Mouse (Mus musculus) lung, postnatal 4 days (tissue): ENCODE measurements at regions not wholly inside any gene's neighbourhood (a gene's known extent, or its start where the extent isn't known, plus 50 kb on each side); places are given as distances from the start of the nearest gene placed in this dataset.

Source experiments
- DNase-seq, 2 experiments: peaks; one replicate each; pipeline ENCODE4 v3.0.0; 2021

DNA sequence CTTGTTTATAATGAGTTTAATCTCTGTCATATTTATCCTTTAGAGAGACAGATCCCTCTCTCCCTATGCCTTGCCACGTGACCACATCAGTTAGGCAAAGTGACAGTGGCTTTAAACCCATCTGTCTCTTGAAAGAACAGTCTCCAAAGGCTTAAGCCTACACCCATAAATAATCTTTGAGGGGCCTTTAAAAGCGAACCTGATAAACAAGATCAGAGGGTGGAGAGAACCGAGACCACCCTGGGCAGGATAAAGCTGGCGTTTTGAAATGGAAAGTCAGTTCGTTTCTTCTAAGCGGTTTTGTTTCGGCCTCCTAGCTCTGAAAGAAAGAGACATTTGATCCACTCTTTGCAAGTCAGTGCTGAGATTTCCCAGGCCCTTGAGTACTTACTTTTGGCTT, 149.5 kb downstream of the Ackr3 start:
- no peak for DNase-seq

- no peak for DNase-seq
These were observed 152.8 kb downstream of the Ackr3 start for GRCm38 (mm10) chr1:90356567-90356966.

DNA sequence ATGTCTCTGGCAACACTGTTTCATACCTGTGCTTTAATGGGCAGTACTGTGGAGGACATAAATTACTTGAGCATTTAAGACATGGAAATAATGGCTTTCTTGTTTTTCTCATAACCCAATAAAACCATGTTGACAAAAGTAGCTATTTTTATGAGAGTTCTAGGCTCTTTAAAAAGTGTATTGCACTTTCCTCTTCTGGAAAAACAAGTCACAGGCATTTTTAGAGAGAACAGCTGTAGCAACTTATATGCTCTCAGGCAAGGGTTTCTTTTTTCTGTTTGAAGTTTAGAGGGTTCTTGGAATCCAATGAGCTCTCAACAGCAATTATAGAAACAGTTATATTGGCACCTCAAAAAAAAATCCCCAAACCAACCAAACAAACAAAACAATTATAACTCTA, 153.6 kb downstream of the Ackr3 start:
- no peak for DNase-seq

GRCm38 (mm10) chr1:90358971-90359370, 155.2 kb downstream of the Ackr3 start:
- DNase-seq = no peak

- DNase-seq = no peak
These were observed 156.3 kb downstream of the Ackr3 start for GRCm38 (mm10) chr1:90360065-90360464.

DNA sequence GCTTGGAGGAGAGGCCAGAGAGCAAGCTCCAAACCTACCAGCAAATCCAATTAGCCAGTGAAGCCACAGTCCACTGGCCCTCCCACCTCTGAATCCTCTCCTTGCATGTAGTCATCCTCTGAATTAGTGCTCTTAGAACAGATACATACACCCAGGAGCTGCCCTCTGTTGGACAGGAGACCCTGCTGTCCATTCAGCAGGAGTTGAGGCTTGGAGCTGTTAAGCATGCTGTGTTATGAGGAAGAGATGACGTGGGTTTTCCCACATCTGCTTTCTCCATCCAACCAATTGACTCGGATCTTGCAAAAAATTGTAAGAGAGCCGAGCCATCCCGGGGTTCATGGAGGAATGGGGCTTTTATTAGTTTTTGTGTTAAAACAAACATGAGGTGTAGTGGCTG, 160.7 kb downstream of the Ackr3 start:
- DNase-seq = no peak

DNA sequence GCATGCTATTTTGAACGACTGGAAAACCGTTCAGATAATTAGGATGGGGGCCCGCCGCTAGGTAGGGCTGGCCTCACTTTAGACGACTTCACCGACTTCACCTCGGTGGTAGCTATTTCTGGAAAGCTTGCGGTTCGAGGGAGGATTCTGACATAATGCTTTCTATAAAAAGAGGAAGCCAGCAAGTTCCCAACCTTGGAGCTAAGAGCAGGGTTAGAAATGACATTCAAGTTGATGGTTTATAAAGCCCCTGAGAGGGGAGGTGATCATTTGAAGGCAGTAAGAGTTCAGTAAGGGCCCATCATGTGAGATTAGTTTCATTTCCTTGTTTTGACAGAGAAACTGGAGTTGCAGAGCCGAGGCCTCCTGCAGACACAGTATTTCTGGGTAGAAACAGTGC, 164.8 kb downstream of the Ackr3 start:
- no peak for DNase-seq

GRCm38 (mm10) chr1:90369287-90369686, 165.5 kb downstream of the Ackr3 start:
- peak; percentile 40 to 42 for DNase-seq

DNA sequence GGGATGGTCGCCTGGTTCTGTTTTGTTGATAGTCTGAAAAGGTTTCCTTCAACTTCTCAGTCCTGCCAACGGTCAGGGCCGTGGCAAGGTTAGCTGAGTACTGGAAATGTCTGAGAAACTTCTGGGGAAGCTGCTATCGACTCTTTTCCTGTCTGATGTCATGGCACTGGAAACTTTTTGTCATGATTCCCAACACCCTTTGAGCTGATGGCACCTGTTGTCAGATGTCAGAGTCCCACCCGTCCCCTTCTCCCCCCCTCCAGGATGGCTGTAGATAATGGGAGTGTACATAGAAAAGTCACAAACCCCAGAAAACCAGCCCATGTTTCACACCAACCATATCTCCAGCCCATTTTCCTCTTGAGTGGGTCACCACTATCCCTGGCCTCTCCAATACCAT, 167.0 kb downstream of the Ackr3 start:
- no peak for DNase-seq

- DNase-seq = no peak
These were observed 169.2 kb downstream of the Ackr3 start for GRCm38 (mm10) chr1:90373001-90373400.

- DNase-seq = no peak
These were observed 170.7 kb downstream of the Ackr3 start for GRCm38 (mm10) chr1:90374517-90374916.

DNA sequence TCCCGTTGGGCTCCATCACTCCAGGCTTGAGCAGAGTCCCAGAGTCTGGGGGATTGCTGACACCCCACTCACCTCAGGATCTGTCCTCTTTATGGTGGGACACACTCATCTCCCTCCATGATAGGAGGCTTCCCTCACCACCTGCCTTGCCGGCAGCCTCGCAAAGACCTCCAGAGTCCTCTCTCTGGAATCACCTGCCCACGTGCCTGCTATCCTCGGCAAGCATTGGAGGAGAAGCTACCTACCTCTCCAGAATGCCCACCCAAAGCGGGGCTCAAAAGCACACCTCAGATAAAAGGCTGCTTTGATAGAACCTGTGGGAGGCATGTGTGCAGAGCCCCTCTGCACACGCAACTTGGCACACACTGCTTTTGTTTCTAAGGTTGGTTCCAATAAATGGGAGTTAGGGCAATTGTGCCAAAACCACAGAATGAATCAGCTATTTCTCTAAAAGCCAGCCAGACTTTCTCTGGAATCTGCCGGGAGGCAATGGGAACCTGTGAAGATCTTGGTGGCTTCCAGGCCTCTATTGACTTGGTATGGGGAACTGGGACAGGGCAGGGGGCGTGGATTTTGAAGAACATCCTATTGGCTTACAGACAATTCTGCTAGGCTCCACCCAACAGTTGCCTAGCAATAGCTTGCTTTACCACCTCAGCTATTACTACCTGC, 176.4 kb downstream of the Ackr3 start:
- no peak for DNase-seq

GRCm38 (mm10) chr1:90382941-90383470, 179.2 kb downstream of the Ackr3 start:
- DNase-seq = no peak

DNA sequence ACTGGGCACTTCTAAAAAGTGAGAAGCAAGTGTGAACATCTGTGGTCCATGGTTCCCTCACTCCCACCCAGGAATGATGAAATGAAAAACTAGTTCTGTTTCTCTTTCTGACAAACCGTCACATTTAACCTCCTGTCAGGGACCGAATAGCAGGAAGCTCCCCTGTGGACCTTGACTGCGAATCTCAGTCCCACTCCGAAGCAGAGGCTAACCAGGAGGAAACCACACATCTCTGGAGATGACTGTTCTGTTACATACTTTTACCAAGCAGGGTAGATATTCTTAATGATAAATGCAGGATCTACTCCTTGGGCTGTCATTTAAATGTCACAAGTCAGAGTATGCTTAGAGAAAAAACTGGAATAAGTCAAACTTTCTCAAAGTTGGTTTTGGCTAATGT, 181.2 kb downstream of the Ackr3 start:
- no peak for DNase-seq

DNA sequence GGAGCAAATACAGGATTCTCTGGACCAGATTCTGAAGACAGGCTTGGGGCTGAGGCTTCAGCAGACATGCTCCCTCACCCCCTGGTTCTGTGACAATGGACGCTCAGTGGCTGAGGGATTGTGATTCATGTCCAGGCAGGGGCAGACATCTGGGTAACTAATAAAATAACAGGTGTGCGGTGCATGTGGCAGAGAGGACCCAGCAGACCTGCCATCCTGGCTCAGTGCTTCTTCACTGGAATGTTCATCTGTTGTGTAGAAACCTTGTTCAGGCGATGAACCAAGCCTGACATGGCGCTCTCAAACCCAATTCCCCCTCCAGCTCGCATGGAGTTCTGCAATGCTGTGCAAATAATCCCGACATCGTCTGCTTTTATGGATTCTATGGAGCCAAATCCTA, 183.0 kb downstream of the Ackr3 start:
- DNase-seq = no peak

- DNase-seq = no peak
These were observed 186.6 kb downstream of the Ackr3 start for GRCm38 (mm10) chr1:90390422-90390821.

GRCm38 (mm10) chr1:90393861-90394260, 190.1 kb downstream of the Ackr3 start:
- DNase-seq = no peak

DNA sequence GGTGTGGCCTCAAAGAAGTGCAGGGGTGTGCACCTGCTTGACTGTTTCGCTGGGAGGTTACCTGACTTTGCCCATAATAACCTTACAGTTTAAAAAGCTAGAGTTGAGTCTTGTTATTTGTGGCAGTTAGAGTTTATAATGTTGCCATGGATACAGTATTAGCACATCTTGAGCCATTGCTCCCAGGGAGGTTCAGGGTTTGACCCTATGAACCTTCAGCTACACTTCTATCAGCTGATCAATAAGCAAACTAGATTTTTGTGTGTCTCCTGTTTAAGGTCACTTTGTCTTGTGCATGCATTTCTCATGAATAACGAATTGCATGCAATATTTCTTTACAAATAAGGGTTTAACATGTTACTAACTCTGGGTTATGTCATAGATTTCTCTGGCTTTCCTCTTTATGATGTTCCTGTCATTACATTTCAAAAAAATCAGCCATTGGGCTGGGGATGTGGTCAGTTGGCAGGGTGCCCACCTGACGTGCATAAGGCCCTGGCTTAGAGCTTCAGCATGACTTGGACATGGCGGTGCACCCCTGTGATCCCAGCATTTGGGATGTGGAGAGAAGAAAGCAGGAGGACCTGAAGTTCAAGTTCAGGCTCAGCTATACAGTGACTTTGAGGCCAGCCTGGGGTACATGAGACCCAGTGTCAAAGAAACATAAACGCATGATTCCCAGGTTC, 191.7 kb downstream of the Ackr3 start:
- no peak for DNase-seq

GRCm38 (mm10) chr1:90396660-90397059, 192.9 kb downstream of the Ackr3 start:
- DNase-seq = no peak

GRCm38 (mm10) chr1:90397355-90397754, 193.6 kb downstream of the Ackr3 start:
- DNase-seq = no peak

DNA sequence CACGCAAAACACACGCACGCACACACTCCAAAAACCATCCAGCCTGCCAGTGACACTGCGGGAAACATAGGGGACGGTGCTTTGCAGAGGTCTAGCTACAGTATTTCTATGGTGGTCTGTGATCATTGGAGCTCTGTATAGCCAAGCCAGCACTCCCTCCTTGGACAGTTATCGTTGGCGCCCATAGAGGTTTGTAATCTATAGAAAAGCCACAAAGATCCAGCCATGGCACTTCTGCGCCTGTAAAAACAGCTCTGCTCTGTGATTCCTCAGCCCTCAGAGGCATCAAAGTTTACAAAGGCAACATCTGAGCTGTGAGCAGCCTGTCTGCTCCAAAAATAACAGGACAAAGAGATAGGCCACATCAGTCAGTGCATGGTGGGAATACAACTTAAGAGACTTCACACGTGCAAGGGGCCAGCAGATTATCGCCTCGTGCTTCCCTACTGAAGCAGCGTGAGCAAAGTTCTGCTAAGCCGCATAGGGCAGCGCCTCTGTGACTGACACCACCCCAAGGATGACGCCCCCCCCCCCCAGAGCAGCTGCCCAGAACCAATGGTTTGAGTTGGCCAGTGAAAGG, 194.7 kb downstream of the Ackr3 start:
- DNase-seq = no peak

DNA sequence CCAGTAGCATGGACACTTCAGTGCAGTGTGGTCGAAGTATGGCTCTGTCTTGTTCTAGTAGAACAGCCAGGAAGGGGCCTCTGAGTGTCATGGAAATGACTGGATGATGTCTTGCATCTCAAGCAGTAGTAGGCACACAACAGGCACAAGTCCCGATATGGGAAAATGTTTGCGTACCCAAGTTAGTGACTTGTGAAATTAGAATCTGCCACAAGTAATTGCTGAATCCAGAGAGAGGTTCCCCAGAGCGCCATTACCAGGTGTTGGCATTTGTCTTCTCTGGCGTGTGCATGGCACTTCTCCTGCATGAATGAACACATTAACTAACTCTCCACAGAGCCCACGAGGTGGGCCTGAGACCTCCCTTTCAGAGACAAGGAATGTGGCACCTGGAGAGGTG, 199.3 kb downstream of the Ackr3 start:
- no peak for DNase-seq

GRCm38 (mm10) chr1:90404717-90405487, 197.9 kb upstream of the Cops8 start:
- no peak for DNase-seq
